Mouse (Mus musculus) G1E (cell line): Measurements from ENCODE around the gene Cngb1.

Experiments
- CTCF ChIP-seq: IDR thresholded peaks from 2 replicates; pipeline ENCODE4 v1.5.1; 2012; ENCODE audit warnings: low read depth, low read length, inconsistent platforms, mixed read lengths
- GATA1 ChIP-seq: IDR thresholded peaks from 2 replicates; pipeline ENCODE4 v1.6.1; 2012; ENCODE audit warnings: borderline replicate concordance, low read length, inconsistent platforms, mixed read lengths
- GATA2 ChIP-seq: IDR thresholded peaks from 2 replicates; pipeline ENCODE4 v1.6.1; 2012; ENCODE audit warnings: low read depth, low read length, inconsistent platforms, borderline replicate concordance
- POLR2AphosphoS5 ChIP-seq: IDR thresholded peaks from 2 replicates; pipeline ENCODE4 v1.6.1; 2012; ENCODE audit warnings: low read depth, low read length, inconsistent platforms; ENCODE audit not compliant: insufficient replicate concordance

DNA sequence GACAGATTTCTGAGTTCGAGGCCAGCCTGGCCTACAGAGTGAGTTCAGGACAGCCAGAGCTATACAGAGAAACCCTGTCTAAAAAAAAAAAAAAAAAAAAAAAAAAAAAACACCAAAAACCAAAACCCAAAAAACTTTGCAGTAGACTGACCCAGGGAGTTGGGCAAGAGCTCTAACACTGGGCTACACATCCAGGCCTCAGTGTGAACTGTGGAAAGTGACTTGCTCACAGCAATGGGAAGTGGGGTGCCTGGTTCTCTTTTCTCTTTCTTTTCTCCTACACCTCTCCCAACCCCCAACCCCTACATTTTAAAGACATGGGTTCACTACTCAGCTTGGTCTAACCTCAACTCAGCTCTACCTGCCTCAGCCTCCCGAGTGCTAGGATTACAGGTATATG, 44.2 kb downstream of the Cngb1 start:
- TF ChIP-seq CTCF, result no peak
- TF ChIP-seq POLR2AphosphoS5, result no peak
- TF ChIP-seq GATA2, result no peak
- no peak for TF ChIP-seq GATA1
